Mouse (Mus musculus): ENCODE results near the gene Stx18.

GRCm38 (mm10) chr5:38106807-38107206 lies 68.3 kb downstream of the Stx18 start:
- TF ChIP-seq CTCF (conservative IDR thresholded peaks at IDR 0.05; ENCODE audit: insufficient read depth, insufficient read length, low read depth, low read length) (no peak), POLR2A (IDR thresholded peaks at IDR 0.05; ENCODE audit: low read depth, low read length) (no peak)
